Mouse (Mus musculus): ENCODE results near the gene Pate4.
"Not testable (repeated sequence)": the region's sequence is repeated elsewhere in the genome, so short reads cannot be mapped to it uniquely, and the experiment has no call there.

Pate4 gene

DNA sequence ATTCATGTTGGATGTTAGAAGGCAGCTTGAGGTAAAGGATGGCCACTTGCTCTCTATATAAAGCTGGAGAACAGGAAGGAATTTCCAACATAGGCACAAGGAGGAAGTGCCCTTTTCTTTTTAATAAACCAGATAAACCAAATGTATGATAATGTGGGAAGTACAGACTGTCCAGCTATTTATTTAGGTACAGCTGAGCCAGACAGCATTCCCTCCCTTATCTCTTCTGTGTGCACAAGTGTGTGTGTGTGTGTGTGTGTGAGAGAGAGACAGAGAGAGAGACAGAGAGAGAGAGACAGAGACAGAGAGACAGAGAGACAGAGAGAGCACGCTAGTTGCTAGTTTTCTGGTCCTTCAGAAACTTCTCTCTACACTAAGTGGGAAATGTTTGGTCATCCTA, at the start of gene Pate4:
Gene Pate4, minus strand, starts transcription at position 101 of the 400 bp plus-strand sequence.
- no peak for DNase-seq (ENCODE audit: low spot score)

GRCm38 (mm10) chr9:35648102-35648501, 36.4 kb upstream of the Pate4 start, which contains the start of gene Pate3:
Gene Pate3, minus strand, starts transcription at chr9:35648202.
- DNase-seq (ENCODE audit: low spot score), result no peak

GRCm38 (mm10) chr9:35632981-35633380, 21.2 kb upstream of the Pate4 start:
- no peak for DNase-seq (ENCODE audit: low spot score)

GRCm38 (mm10) chr9:35616784-35617183, 5.0 kb upstream of the Pate4 start:
- DNase-seq (ENCODE audit: low spot score), result not testable (repeated sequence)

DNA sequence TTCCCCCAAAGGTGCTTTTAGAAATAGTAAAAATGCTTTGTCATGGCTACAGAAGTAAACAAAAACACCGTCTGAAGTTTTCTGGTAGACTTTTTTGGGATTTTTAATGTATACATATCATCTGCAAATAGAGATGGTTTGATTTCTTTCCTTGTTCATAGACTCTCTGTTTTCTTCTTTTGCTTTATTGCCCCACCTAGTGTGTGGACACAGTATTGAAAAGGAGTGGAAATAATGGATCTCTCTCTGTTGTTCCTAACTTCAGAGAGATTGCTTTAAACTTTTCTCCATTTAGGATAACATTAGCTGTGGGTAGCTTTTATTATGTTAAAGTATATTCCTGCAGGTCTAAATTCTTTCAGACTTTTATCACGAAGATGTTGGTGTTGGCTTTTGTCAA, 2.3 kb upstream of the Pate4 start:
- DNase-seq (ENCODE audit: low spot score), result peak; percentile 12

DNA sequence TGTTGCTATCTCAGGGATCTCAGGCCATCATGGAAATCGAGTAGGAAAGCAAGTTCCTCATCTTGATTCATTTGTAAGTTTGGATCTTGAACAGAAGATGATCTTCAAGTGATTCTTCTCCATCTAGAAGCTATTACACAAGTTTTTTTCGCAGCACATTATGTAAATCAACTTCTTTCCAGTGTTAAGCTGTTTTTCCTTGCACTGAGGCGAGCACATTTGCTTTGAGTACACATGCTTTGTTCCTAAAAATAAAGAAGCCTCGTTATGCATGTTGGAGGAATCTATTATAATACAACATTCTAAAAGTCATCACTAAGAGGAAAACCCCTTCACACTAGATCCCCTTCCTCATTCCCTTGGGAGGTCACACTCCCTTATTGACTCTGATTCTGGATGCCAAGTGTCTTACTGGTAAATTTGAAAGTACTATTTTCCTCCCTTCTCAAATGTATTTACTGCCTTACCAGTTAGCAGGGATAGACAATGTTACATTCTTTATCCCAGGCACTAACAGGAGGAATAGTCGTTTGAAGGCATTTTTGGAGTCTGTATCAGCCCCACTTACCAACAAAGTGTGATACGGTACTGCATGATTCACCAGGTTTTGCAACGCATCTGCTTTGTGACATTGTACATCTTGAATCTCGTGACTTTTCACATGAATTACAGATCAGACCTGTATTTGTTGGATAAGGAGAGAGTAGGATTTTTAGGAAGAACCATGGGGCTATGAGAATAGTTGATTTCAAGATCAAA, 3.9 kb downstream of the Pate4 start:
- no peak for DNase-seq (ENCODE audit: low spot score)

- peak; percentile 52 for DNase-seq (ENCODE audit: low spot score)
Observed at GRCm38 (mm10) chr9:35592903-35593302, 18.8 kb downstream of the Pate4 start.

- no peak for DNase-seq (ENCODE audit: low spot score)
Observed at GRCm38 (mm10) chr9:35587674-35588073, 24.1 kb downstream of the Pate4 start.

DNA sequence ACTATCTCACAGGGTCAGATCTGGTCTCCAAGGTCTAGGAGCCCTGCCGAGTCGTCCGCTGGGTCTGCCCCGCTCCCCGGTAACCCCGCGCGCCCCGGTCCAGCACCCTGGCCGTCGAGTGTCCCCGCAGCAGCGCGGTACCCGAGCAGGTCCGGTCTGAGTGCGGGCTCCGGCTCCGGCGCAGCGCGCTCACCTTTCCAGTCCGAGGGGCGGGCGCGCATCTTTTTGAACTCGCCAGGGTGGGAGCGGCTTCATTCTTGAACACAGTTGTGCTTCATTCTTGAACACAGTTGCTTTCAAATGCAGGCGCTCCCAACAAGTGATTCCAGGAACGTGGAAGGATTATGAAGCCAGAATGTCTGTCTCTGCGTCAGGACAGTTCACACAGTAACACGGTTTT, 37.3 kb downstream of the Pate4 start:
- DNase-seq (ENCODE audit: low spot score), result no peak

DNA sequence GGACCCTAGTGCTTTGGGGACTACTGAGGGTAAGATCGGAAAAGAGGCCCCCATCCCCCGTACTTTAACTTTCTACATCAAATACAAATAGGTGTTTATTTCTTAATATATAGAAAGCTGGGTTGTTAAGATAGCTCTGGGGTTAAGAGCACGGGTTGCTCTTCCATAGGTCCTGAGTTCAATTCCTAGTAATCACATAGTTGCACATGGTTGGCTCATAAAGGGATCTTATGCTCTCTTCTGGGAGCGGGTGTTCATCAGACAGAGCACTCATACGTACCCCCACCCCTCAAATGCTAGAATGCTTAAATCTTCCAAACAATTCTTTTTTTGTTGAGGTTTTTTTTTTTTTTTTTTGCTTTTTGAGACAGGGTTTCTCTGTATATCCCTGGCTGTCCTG, 41.1 kb downstream of the Pate4 start:
- DNase-seq (ENCODE audit: low spot score), result no peak

DNA sequence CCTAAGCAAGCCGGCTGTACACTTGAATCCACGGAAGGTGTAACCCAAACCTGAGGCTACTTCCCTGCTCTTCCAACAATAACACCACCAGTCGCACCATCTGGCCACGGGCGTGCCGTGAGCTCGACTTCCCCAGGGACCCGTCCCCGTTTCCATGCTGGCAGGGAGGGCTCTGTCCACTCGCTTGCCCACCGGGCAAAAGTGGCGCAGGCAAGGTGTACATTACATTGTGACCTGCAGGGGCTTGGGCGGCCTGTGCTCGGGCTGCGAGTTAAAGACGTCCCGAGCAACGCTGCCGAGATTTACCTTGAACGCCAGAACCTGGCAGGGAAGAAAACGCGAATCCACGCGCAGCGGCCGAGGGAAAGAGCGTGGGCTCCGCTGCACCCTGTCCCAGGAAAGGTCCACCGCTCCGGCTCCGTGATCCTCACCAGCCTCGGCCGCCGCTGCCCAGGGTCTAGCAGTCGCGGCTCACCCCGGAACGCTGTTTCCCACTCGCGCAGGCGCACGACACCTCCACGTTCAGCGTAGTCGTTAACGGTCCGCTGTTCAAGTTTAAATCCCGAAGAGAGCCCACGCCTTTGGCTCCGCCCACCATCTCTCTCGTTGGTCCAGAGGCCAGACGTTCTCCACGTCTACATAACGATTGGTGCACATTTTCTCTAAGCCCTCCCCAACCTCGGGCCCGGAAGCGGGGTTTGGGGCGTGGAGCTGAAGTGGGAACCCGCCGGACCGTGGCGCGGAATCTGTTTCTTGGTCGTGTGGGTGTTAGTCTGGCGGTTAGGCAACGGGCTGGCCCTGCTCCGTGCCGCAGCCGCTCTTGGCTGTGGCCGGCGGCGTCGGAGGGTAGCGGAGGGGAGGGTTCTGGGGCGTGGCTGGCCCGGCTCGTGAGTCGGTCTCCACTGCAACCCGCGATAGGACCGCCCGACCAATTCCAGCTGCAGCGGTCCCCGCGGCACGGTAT, 41.9 kb downstream of the Pate4 start, which contains the start of the genes Pate2 and Hyls1:
Gene Pate2, plus strand, starts transcription at position 714 of the 964 bp plus-strand sequence.
Gene Hyls1, minus strand, starts transcription at position 828 of the 964 bp plus-strand sequence.
- peak; percentile 98 for DNase-seq (ENCODE audit: low spot score)

GRCm38 (mm10) chr9:35567995-35568394, 43.7 kb downstream of the Pate4 start:
- no peak for DNase-seq (ENCODE audit: low spot score)

DNA sequence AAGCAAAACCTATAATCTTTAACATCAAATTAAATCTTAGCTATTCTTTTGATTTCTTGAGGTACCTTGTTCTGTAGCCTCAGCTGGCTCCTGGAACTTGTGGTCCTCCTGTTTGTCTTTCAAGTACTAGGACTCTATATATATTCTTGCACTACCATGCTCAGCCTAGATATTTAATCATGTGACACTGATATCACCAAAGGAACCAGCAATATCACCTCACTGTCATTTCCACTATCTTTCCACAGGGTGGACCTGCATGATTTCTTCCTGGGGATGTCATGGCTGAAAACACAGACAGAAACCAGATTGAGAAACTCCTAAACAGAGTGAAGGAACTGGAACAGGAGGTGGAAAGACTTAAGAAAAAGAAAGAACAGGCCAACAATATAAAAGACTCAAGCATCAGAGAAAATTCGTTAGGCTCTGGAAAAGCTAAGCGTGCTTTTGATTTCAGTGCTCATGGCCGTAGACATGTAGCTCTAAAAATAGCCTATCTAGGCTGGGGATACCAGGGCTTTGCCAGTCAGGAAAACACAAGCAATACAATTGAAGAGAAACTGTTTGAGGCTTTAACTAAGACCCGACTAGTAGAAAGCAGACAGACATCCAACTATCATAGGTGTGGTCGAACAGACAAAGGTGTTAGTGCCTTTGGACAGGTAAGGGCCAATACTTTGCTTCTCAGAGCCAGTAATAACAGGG, 47.1 kb downstream of the Pate4 start:
- DNase-seq (ENCODE audit: low spot score), result no peak

DNA sequence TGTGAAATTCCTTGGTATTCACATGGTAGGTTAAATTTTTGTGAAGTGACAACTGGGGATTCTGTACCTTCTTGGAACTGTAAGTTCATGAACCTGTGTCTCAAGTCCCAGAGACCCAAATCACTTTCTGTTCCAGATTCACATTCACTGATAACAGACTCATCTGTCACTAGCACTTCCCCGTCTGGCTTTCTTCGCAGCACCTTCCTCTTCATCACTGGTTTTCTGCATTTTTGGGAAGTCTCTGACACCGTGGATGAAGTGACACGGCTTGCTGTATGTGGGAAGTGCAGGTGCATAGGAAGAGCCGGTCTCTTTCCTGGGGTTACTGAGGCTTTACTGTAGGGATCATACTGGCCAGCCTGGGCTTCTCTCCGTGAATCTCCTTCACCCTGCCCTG, 50.2 kb downstream of the Pate4 start:
- DNase-seq (ENCODE audit: low spot score), result no peak

DNA sequence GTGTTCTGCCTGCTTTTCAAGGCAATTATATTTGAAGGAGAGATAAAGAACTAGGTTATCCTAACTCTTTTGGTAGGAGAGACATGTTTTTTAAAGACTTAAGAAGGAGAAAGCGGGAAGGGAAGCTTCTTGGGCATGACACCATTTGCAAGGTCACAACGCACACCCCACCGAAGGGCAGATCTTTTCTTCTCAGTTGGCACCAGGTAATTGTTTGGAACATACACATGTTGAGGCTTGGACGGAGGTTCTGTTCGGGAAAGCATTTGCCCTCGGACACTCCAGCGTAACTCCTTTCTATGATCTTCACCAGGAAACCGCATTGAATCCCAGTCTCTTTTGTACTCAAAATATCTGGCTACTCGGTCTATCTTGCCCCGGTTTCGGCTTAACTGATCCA, 50.7 kb downstream of the Pate4 start:
- no peak for DNase-seq (ENCODE audit: low spot score)

- peak; percentile 97 for DNase-seq (ENCODE audit: low spot score)
Observed at GRCm38 (mm10) chr9:35559009-35559890, 52.5 kb downstream of the Pate4 start.

DNA sequence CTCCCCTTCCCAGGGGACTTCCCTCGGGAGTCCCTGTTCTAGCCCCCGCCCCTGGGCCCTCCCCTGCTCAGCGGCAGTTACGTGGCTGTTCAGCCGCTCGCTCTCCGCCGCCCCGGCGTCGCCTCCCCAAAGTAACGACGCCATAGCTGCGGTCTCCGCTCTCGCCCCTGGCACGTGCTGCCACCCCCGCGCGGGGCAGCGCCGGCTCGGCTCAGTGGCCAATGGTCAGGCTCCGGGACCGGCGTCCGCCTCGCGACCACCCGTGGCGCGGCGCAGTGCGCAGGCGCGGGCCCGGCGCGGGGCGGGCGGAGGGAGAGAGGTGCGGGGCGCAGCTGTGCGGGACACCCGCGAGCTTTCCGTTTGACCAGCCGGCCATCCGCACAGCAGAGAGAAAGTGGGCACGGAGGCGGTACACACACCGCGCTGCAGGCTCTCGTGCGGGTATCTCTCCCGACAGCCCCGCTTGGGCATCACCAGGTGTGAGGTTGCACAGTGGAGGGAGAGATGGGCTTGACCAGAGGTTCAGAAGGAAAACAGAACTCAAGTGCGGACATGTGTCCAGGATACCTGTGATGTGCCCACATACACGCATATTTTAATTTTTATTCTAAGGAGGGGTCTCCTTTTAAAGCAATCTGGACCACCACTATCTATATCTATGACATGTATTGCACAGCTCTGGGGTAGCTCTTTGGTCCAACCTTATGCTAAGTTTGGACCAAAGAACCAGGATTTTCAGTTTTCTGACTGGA, 53.3 kb downstream of the Pate4 start, which contains the start of the genes Ddx25 and Pus3:
Gene Ddx25, minus strand, starts transcription at position 272 of the 752 bp plus-strand sequence.
Gene Pus3, plus strand, starts transcription at position 339 of the 752 bp plus-strand sequence.
- DNase-seq (ENCODE audit: low spot score), result peak; percentile 72

Measured in embryo, embryonic 10.5 days (tissue).